Mouse (Mus musculus) heart, adult 2 months (tissue): Measurements from ENCODE around the gene Olfr514. TPM values are rescaled to one million over a fixed set of nuclear protein-coding genes. Genes with fewer than 3 reads are reported as not detected.
"Not testable (repeated sequence)": the region's sequence is repeated elsewhere in the genome, so short reads cannot be mapped to it uniquely, and the experiment has no call there.

Source experiments
- DNase-seq, 2 experiments: peaks; one replicate each; pipeline ENCODE4 v3.0.0; 2021
- H3K27ac ChIP-seq: fragments of 200-600 bp; 2 replicates; pipeline ENCODE4 v1.8.1; 2022
- H3K27me3 ChIP-seq: fragments of 200-500 bp; 2 replicates; pipeline ENCODE4 v1.6.1; 2012; ENCODE audit warnings: mild to moderate bottlenecking, low read length, inconsistent platforms, mixed read lengths; ENCODE audit not compliant: control insufficient read depth, insufficient read depth
- H3K36me3 ChIP-seq: fragments of 200-500 bp; 2 replicates; pipeline ENCODE4 v1.6.1; 2012; ENCODE audit warnings: low read length, inconsistent platforms; ENCODE audit not compliant: control insufficient read depth, insufficient read depth
- H3K4me1 ChIP-seq: fragments of 200-500 bp; 2 replicates; pipeline ENCODE4 v1.6.1; 2011; ENCODE audit warnings: low read length; ENCODE audit not compliant: control insufficient read depth, insufficient read depth
- H3K4me3 ChIP-seq: fragments of 200-600 bp; 2 replicates; pipeline ENCODE4 v1.8.1; 2022
- H3K79me2 ChIP-seq: fragments of 200-500 bp; replicated peaks from 2 replicates; pipeline ENCODE4 v1.6.1; 2012; ENCODE audit warnings: mild to moderate bottlenecking, inconsistent platforms, low read length, moderate library complexity, mixed read lengths; ENCODE audit not compliant: control insufficient read depth, insufficient read depth
- H3K9ac ChIP-seq: fragments of 200-500 bp; 2 replicates; pipeline ENCODE4 v1.6.1; 2012; ENCODE audit warnings: low read depth, mild to moderate bottlenecking, control low read depth, inconsistent platforms, low read length, mixed read lengths
- CTCF ChIP-seq: fragments of 200-600 bp; IDR thresholded peaks from 2 replicates; pipeline ENCODE4 v1.8.1; 2022; ENCODE audit warnings: antibody characterized with exemption, mild to moderate bottlenecking, moderate library complexity
- EP300 ChIP-seq: fragments of 200-500 bp; IDR thresholded peaks from 2 replicates; pipeline ENCODE4 v1.6.1; 2011; ENCODE audit warnings: low read depth, low read length, control low read depth; ENCODE audit not compliant: insufficient read depth
- POLR2A ChIP-seq: fragments of 200-500 bp; IDR thresholded peaks from 2 replicates; pipeline ENCODE4 v1.6.1; 2011; ENCODE audit warnings: mild to moderate bottlenecking, low read depth, low read length, control low read depth; ENCODE audit not compliant: insufficient read depth
- WGBS: fragments of 180-500 bp; shearing (Covaris S2); methylation state at CpG from one replicate; pipeline ENCODE4 v1.1.7; 2018; 5-methylcytosine and 5-hydroxymethylcytosine counted together
- intact Hi-C: fragments of 180-260 bp; cut with DNase I; formaldehyde crosslinking; loops from one replicate; pipeline ENCODE4 v1.15.1; 2025
- long read RNA-seq: library from polyadenylated mRNA; stranded (forward); transcript quantifications from one replicate; pipeline ENCODE4 v2.0.0, GENCODE M21; 2021
- polyA plus RNA-seq: library from polyadenylated mRNA; depleted of rRNA; stranded (reverse); fragments of >200 nt; gene quantifications from 2 replicates; pipeline ENCODE4 v1.2.3, GENCODE M21; 2012; rRNA removed
- total RNA-seq, 2 experiments: library from RNA; stranded (reverse); gene quantifications; 2 replicates each; pipeline ENCODE4 v1.2.3; 2021

Olfr514 gene
- total RNA-seq = not detected
- not detected in 2 replicates for polyA plus RNA-seq
- long read RNA-seq = 0 reads

GRCm38 (mm10) chr7:108825897-108826296, at the start of gene Olfr514:
Gene Olfr514, minus strand, starts transcription at chr7:108825997.
- no peak within 1 kb of the TSS for H3K4me3 ChIP-seq
- no peak within 1 kb of the TSS for H3K9ac ChIP-seq
- H3K79me2 ChIP-seq = no peaks in the 10 kb centered on the region
- intact Hi-C loops = no loop called here
- no peak within 1 kb of the TSS for H3K27ac ChIP-seq
- no peaks in the 10 kb centered on the region for H3K27me3 ChIP-seq
- H3K4me1 ChIP-seq = no peaks in the 10 kb centered on the region
- TF ChIP-seq CTCF (no peak), EP300 (no peak), POLR2A (no peak)
- no peaks in the 10 kb centered on the region for H3K36me3 ChIP-seq
- no peak for DNase-seq

- H3K4me1 ChIP-seq = no peaks in the 10 kb centered on the region
- H3K9ac ChIP-seq = no peak within 1 kb of the TSS
- WGBS = 47% methylated on average over 2 of the region's 2 CpGs
- no peaks in the 10 kb centered on the region for H3K36me3 ChIP-seq
- H3K79me2 ChIP-seq = no peaks in the 10 kb centered on the region
- TF ChIP-seq CTCF (no peak), POLR2A (no peak)
- DNase-seq = no peak
- no peaks in the 10 kb centered on the region for H3K27me3 ChIP-seq
- no peak within 1 kb of the TSS for H3K4me3 ChIP-seq
- intact Hi-C loops = no loop called here
- no peak within 1 kb of the TSS for H3K27ac ChIP-seq
Measured at GRCm38 (mm10) chr7:108872279-108872678, 46.5 kb upstream of the Olfr514 start, which contains the start of gene Olfr517. Gene Olfr517, minus strand, starts transcription at chr7:108872379.

GRCm38 (mm10) chr7:108850429-108850828, 24.6 kb upstream of the Olfr514 start, which contains the start of gene Olfr516:
Gene Olfr516, minus strand, starts transcription at chr7:108850529.
- Histone ChIP-seq H3K4me1 (no peaks in the 10 kb centered on the region), H3K79me2 (no peaks in the 10 kb centered on the region), H3K27ac (no peak within 1 kb of the TSS), H3K4me3 (no peak within 1 kb of the TSS), H3K36me3 (no peaks in the 10 kb centered on the region), H3K9ac (no peak within 1 kb of the TSS), H3K27me3 (no peaks in the 10 kb centered on the region)
- intact Hi-C loops = loop anchor here (2.0 to 5.0 kb wide), 2 partner anchors 47 to 84 kb away; partner anchors contain the start of gene Eif3f
- no peak for DNase-seq
- WGBS = 79% methylated on average over 2 of the region's 2 CpGs
- TF ChIP-seq CTCF (no peak), POLR2A (no peak), EP300 (no peak)

GRCm38 (mm10) chr7:108814593-108815215, 11.1 kb downstream of the Olfr514 start:
- not testable (repeated sequence) for DNase-seq, H3K27ac ChIP-seq, H3K27me3 ChIP-seq, H3K79me2 ChIP-seq, H3K36me3 ChIP-seq, H3K4me1 ChIP-seq, H3K9ac ChIP-seq, H3K4me3 ChIP-seq
- peak; percentile 77 for TF ChIP-seq CTCF
- 39% methylated on average over 5 of the region's 5 CpGs for WGBS
- intact Hi-C loops = loop anchor here (2.0 kb wide), 2 partner anchors 116 to 214 kb away; partner anchors contain the start of gene Nlrp10

GRCm38 (mm10) chr7:108797205-108797933, 28.4 kb downstream of the Olfr514 start:
- TF ChIP-seq CTCF (no peak), POLR2A (no peak), EP300 (no peak)
- 54% methylated on average over 1 of the region's 1 CpGs for WGBS
- Histone ChIP-seq H3K27me3 (no peaks in the 10 kb centered on the region), H3K4me1 (no peaks in the 10 kb centered on the region), H3K79me2 (no peaks in the 10 kb centered on the region), H3K4me3 (no peak overlapping the region), H3K27ac (no peak overlapping the region), H3K9ac (no peak overlapping the region), H3K36me3 (no peaks in the 10 kb centered on the region)
- intact Hi-C loops = no loop called here
- DNase-seq = no peak

Other genes with a start within 250 kb of the Olfr514 start
- gene Olfr506, start 215.2 kb downstream of the Olfr514 start, total RNA-seq = not detected
- not detected in 2 replicates for gene Olfr506, start 215.2 kb downstream of the Olfr514 start, polyA plus RNA-seq
- not detected for gene Olfr507, start 204.2 kb downstream of the Olfr514 start, total RNA-seq
- gene Olfr507, start 204.2 kb downstream of the Olfr514 start, polyA plus RNA-seq = not detected in 2 replicates
- gene Olfr508, start 196.0 kb downstream of the Olfr514 start, total RNA-seq = not detected
- gene Olfr508, start 196.0 kb downstream of the Olfr514 start, polyA plus RNA-seq = not detected in 2 replicates
- gene Olfr509, start 174.1 kb downstream of the Olfr514 start, total RNA-seq = not detected
- gene Olfr509, start 174.1 kb downstream of the Olfr514 start, polyA plus RNA-seq = not detected in 2 replicates
- gene Olfr510, start 159.6 kb downstream of the Olfr514 start, total RNA-seq = not detected
- not detected in 2 replicates for gene Olfr510, start 159.6 kb downstream of the Olfr514 start, polyA plus RNA-seq
- gene Olfr512, start 112.7 kb downstream of the Olfr514 start, total RNA-seq = not detected
- gene Olfr512, start 112.7 kb downstream of the Olfr514 start, polyA plus RNA-seq = not detected in 2 replicates
- gene Olfr513, start 75.0 kb downstream of the Olfr514 start, total RNA-seq = not detected
- gene Olfr513, start 75.0 kb downstream of the Olfr514 start, polyA plus RNA-seq = not detected in 2 replicates
- not detected for gene Olfr516, start 24.5 kb upstream of the Olfr514 start, total RNA-seq
- not detected in 2 replicates for gene Olfr516, start 24.5 kb upstream of the Olfr514 start, polyA plus RNA-seq
- not detected for gene Olfr517, start 46.4 kb upstream of the Olfr514 start, total RNA-seq
- gene Olfr517, start 46.4 kb upstream of the Olfr514 start, polyA plus RNA-seq = not detected in 2 replicates
- not detected for gene Olfr518, start 59.0 kb upstream of the Olfr514 start, total RNA-seq
- gene Olfr518, start 59.0 kb upstream of the Olfr514 start, polyA plus RNA-seq = not detected in 2 replicates
- not detected for gene Olfr519, start 68.4 kb upstream of the Olfr514 start, total RNA-seq
- gene Olfr519, start 68.4 kb upstream of the Olfr514 start, polyA plus RNA-seq = not detected in 2 replicates
- 10 to 100 TPM; 17.4 to 21.0 TPM for gene Nlrp10, start 104.2 kb upstream of the Olfr514 start, total RNA-seq
- gene Nlrp10, start 104.2 kb upstream of the Olfr514 start, polyA plus RNA-seq = 8.1 and 14.4 TPM in 2 replicates
- 10 to 100 TPM; 78.6 to 97.2 TPM for gene Eif3f, start 108.4 kb upstream of the Olfr514 start, total RNA-seq
- 72.1 and 72.8 TPM in 2 replicates for gene Eif3f, start 108.4 kb upstream of the Olfr514 start, polyA plus RNA-seq
- under 1 TPM; 0.26 to 0.52 TPM for gene Tub, start 124.3 kb upstream of the Olfr514 start, total RNA-seq
- 0.45 and 1.2 TPM in 2 replicates for gene Tub, start 124.3 kb upstream of the Olfr514 start, polyA plus RNA-seq